ENCODE assay signal across 8 mouse cellular contexts in genomic region chr13:100730153-100730860, GRCm38 (mm10). TPM values are rescaled to one million over a fixed set of nuclear protein-coding genes. Genes with fewer than 3 reads are reported as not detected.
DNase-seq lines count a peak whose midpoint lies in the region; ATAC-seq and TF ChIP-seq lines count a peak whose summit lies in the region.

No protein-coding gene starts in this region.

- ATAC-seq in Patski: no peak
- ATAC-seq in erythroid progenitor cell, adult 5-6 weeks (replicated peaks; ENCODE audit: low FRiP score, poor library complexity, severe bottlenecking): peak; percentile 76
- peak; percentile 85; the same call in 1 of the 2 replicates for ATAC-seq in intestine, embryonic 15.5 days

- H3K79me2 ChIP-seq in macrophage (ENCODE audit: inconsistent target): peaks cover 54% of the 10 kb centered on the region

- under 1% methylated on average over 30 of the region's 30 CpGs for WGBS in intestine, embryonic 15.5 days
- under 1% methylated on average over 30 of the region's 30 CpGs for WGBS in macrophage (ENCODE audit: missing documents)

- in situ Hi-C loops in Patski (cut with MboI; ENCODE audit: low pct_unique_long_range_greater_than_20kb): no loop called here

- POLR2A ChIA-PET in Patski (lab: Charles Lee): interaction anchor here (1.1 kb wide), 1 partner anchor 40 kb away, joined by 3 read pairs; no protein-coding TSS in a partner anchor

- H3K9me3 ChIP-seq in intestine, embryonic 15.5 days: no peaks in the 10 kb centered on the region

- peak overlapping the region; percentile 93 for H3K27ac ChIP-seq in intestine, embryonic 15.5 days
- peak overlapping the region; percentile 66 for H3K27ac ChIP-seq in macrophage

- peaks cover 7% of the 10 kb centered on the region; the same call in 1 of the 2 replicates for H3K36me3 ChIP-seq in intestine, embryonic 15.5 days
- peaks cover 13% of the 10 kb centered on the region; the same call in 1 of the 2 replicates for H3K36me3 ChIP-seq in macrophage (ENCODE audit: inconsistent target)

- peak overlapping the region; percentile 78 for H3K4me3 ChIP-seq in intestine, embryonic 15.5 days (replicated peaks)
- peak overlapping the region; percentile 97 for H3K4me3 ChIP-seq in macrophage (ENCODE audit: inconsistent target)

- peak overlapping the region; percentile 78 for H3K9ac ChIP-seq in intestine, embryonic 15.5 days

- peaks cover 6% of the 10 kb centered on the region; the same call in 1 of the 2 replicates for H3K4me1 ChIP-seq in intestine, embryonic 15.5 days (replicated peaks)

- H3K27me3 ChIP-seq in Patski: no peaks in the 10 kb centered on the region
- no peaks in the 10 kb centered on the region for H3K27me3 ChIP-seq in intestine, embryonic 15.5 days (replicated peaks)

- CTCF ChIA-PET in Patski (lab: Charles Lee): no interaction called here

- TF ChIP-seq CTCF in Patski (IDR thresholded peaks at IDR 0.05): no peak

- peak; percentile 26 to 28 for DNase-seq in layer of hippocampus, postnatal 10 days (ENCODE audit: low spot score in 2 of 2)
- no peak for DNase-seq in layer of hippocampus, adult 9-11 months
- DNase-seq in Patski (ENCODE audit: low read depth, low spot score): peak; percentile 6
- no peak for DNase-seq in right cerebral cortex, postnatal 4 days
- DNase-seq in layer of hippocampus, adult 9-10 months (ENCODE audit: low spot score): no peak

- H3K4me2 ChIP-seq in intestine, embryonic 15.5 days (replicated peaks): peak overlapping the region; percentile 60

RNA-seq across cellular contexts. Expression of gene Cdk7, which starts 0.4 kb away (rescaled TPM):
- 10 to 100 TPM; 33.7 to 34.7 TPM for total RNA-seq in layer of hippocampus, postnatal 10 days (2021)
- polyA plus RNA-seq in Patski (2021) (56.5 TPM), macrophage (2018) (15.2 to 26.0 TPM (median 24.2 TPM) in 3 replicates)
- total RNA-seq in erythroid progenitor cell, adult 5-6 weeks (2015; ENCODE audit: low replicate concordance): 4.3 and 19.3 TPM in 2 replicates
- 9.4 and 23.6 TPM in 2 replicates for total RNA-seq in erythroid progenitor cell, adult 5-6 weeks (2017; ENCODE audit: low replicate concordance)
- 78.4 and 79.1 TPM in 2 replicates for polyA plus RNA-seq in intestine, embryonic 15.5 days (2015; fragmentation: Nextera tagmentation; extraction: Ambion mirVana)
- 100 to 1,000 TPM in 3 of 26 experiments, 10 to 100 TPM in 23; 19.1 to 114 (median 72.1) TPM for total RNA-seq in macrophage (2018; cell fraction: chromatin; rRNA removed)
- total RNA-seq in macrophage (2018; cell fraction: cytosol; rRNA removed): 10 to 100 TPM; 11.1 to 25.5 (median 18.9) TPM
- 10 to 100 TPM; 19.4 to 70.0 (median 37.2) TPM for total RNA-seq in macrophage (2018; cell fraction: nucleus; rRNA removed)

RNA-seq across cellular contexts. Expression of gene Mrps36, which starts 14.2 kb away (rescaled TPM):
- total RNA-seq in layer of hippocampus, postnatal 10 days (2021): 10 to 100 TPM; 59.0 to 60.2 TPM
- polyA plus RNA-seq in Patski (2021) (136 TPM), macrophage (2018) (71.3 to 93.3 TPM (median 80.4 TPM) in 3 replicates)
- total RNA-seq in erythroid progenitor cell, adult 5-6 weeks (2015; ENCODE audit: low replicate concordance): 75.3 and 100 TPM in 2 replicates
- 52.8 and 99.2 TPM in 2 replicates for total RNA-seq in erythroid progenitor cell, adult 5-6 weeks (2017; ENCODE audit: low replicate concordance)
- 253 and 271 TPM in 2 replicates for polyA plus RNA-seq in intestine, embryonic 15.5 days (2015; fragmentation: Nextera tagmentation; extraction: Ambion mirVana)
- 1 to 10 TPM in 19 of 26 experiments, not detected in 7; 1.1 to 7.2 (median 2.2) TPM for total RNA-seq in macrophage (2018; cell fraction: chromatin; rRNA removed)
- total RNA-seq in macrophage (2018; cell fraction: cytosol; rRNA removed): 10 to 100 TPM; 47.4 to 77.3 (median 59.6) TPM
- 10 to 100 TPM in 8 of 26 experiments, 1 to 10 TPM in 18; 3.0 to 16.2 (median 7.0) TPM for total RNA-seq in macrophage (2018; cell fraction: nucleus; rRNA removed)

RNA-seq across cellular contexts. Expression of gene Cenph, which starts 45.4 kb away (rescaled TPM):
- 1 to 10 TPM; 2.4 TPM for total RNA-seq in layer of hippocampus, postnatal 10 days (2021)
- 14.3 TPM for polyA plus RNA-seq in Patski (2021)
- total RNA-seq in erythroid progenitor cell, adult 5-6 weeks (2015; ENCODE audit: low replicate concordance): 75.5 and 87.6 TPM in 2 replicates
- total RNA-seq in erythroid progenitor cell, adult 5-6 weeks (2017; ENCODE audit: low replicate concordance): 44.6 and 60.3 TPM in 2 replicates
- polyA plus RNA-seq in intestine, embryonic 15.5 days (2015; fragmentation: Nextera tagmentation; extraction: Ambion mirVana): 30.8 and 31.4 TPM in 2 replicates
- 1 to 10 TPM in 19 of 26 experiments, under 1 TPM in 3, not detected in 4; 0.77 to 10.0 (median 3.6) TPM for total RNA-seq in macrophage (2018; cell fraction: chromatin; rRNA removed)
- total RNA-seq in macrophage (2018; cell fraction: cytosol; rRNA removed): 1 to 10 TPM in 24 of 26 experiments, under 1 TPM in 2; 0.90 to 2.4 (median 1.5) TPM
- total RNA-seq in macrophage (2018; cell fraction: nucleus; rRNA removed): 10 to 100 TPM in 1 of 26 experiments, 1 to 10 TPM in 14, under 1 TPM in 7, not detected in 4; 0.46 to 16.3 (median 1.5) TPM
- 0.86 to 7.4 TPM (median 4.3 TPM) in 3 replicates for polyA plus RNA-seq in macrophage (2018)

RNA-seq across cellular contexts. Expression of gene Ccnb1, which starts 56.1 kb away (rescaled TPM):
- total RNA-seq in layer of hippocampus, postnatal 10 days (2021): 1 to 10 TPM; 5.2 to 7.0 TPM
- polyA plus RNA-seq in Patski (2021) (67.5 TPM), macrophage (2018) (1.8 to 7.7 TPM (median 6.2 TPM) in 3 replicates)
- total RNA-seq in erythroid progenitor cell, adult 5-6 weeks (2015; ENCODE audit: low replicate concordance): 339 and 351 TPM in 2 replicates
- 507 and 678 TPM in 2 replicates for total RNA-seq in erythroid progenitor cell, adult 5-6 weeks (2017; ENCODE audit: low replicate concordance)
- 204 and 217 TPM in 2 replicates for polyA plus RNA-seq in intestine, embryonic 15.5 days (2015; fragmentation: Nextera tagmentation; extraction: Ambion mirVana)
- 10 to 100 TPM in 2 of 26 experiments, 1 to 10 TPM in 20, under 1 TPM in 4; 0.57 to 31.0 (median 3.5) TPM for total RNA-seq in macrophage (2018; cell fraction: chromatin; rRNA removed)
- 1 to 10 TPM; 1.9 to 9.2 (median 3.3) TPM for total RNA-seq in macrophage (2018; cell fraction: cytosol; rRNA removed)
- total RNA-seq in macrophage (2018; cell fraction: nucleus; rRNA removed): 10 to 100 TPM in 1 of 26 experiments, 1 to 10 TPM in 25; 1.4 to 16.0 (median 3.4) TPM

Comparison
In these comparisons a context has a peak if more than half of its experiments do, and no peak if none do; other contexts are left out.
1. DNase-seq: peak in layer of hippocampus, postnatal 10 days (2 of 2) and Patski (single experiment); none in layer of hippocampus, adult 9-11 months (single experiment), right cerebral cortex, postnatal 4 days (single experiment) and layer of hippocampus, adult 9-10 months (single experiment).